Mouse (Mus musculus) intestine, embryonic 14.5 days (tissue): ENCODE results near the gene Ubxn6. TPM values are rescaled to one million over a fixed set of nuclear protein-coding genes. Genes with fewer than 3 reads are reported as not detected.

Experiments used
- ATAC-seq: fragments of 200-750 bp; cut with Nextera tagmentation; replicated peaks from 2 replicates; pipeline ENCODE4 v1.8.0; 2017; ENCODE audit warnings: low read depth, moderate number of reproducible peaks, moderate TSS enrichment, moderate library complexity; ENCODE audit not compliant: low FRiP score, low TSS enrichment
- DNase-seq: peaks from one replicate; pipeline ENCODE4 v3.0.0-alpha.2; 2018; ENCODE audit warnings: low spot score
- H3K27ac ChIP-seq: fragments of 300-500 bp; sonication (generic); 2 replicates; pipeline ENCODE4 v1.5.1; 2014; ENCODE audit warnings: low read depth, mild to moderate bottlenecking, control low read depth
- H3K27me3 ChIP-seq: fragments of 300-500 bp; sonication (generic); replicated peaks from 2 replicates; pipeline ENCODE4 v1.6.1; 2014; ENCODE audit warnings: low read length, control low read depth; ENCODE audit not compliant: control insufficient read depth, insufficient read depth
- H3K36me3 ChIP-seq: fragments of 300-500 bp; sonication (generic); 2 replicates; pipeline ENCODE4 v1.6.1; 2014; ENCODE audit warnings: low read length, control low read depth; ENCODE audit not compliant: control insufficient read depth, insufficient read depth
- H3K4me1 ChIP-seq: fragments of 300-500 bp; sonication (generic); replicated peaks from 2 replicates; pipeline ENCODE4 v1.6.1; 2014; ENCODE audit warnings: low read length, control low read depth, mixed read lengths; ENCODE audit not compliant: control insufficient read depth, insufficient read depth
- H3K4me2 ChIP-seq: fragments of 300-500 bp; sonication (generic); 2 replicates; pipeline ENCODE4 v1.6.1; 2014; ENCODE audit warnings: low read length
- H3K4me3 ChIP-seq: fragments of 300-500 bp; sonication (generic); 2 replicates; pipeline ENCODE4 v1.5.1; 2014; ENCODE audit warnings: low read depth, low read length, control low read depth, mixed read lengths
- H3K9ac ChIP-seq: fragments of 300-500 bp; sonication (generic); 2 replicates; pipeline ENCODE4 v1.6.1; 2014; ENCODE audit warnings: mild to moderate bottlenecking, low read length
- H3K9me3 ChIP-seq: fragments of 300-500 bp; sonication (generic); 2 replicates; pipeline ENCODE4 v1.6.1; 2016; ENCODE audit warnings: low read length, control low read depth; ENCODE audit not compliant: control insufficient read depth
- WGBS: fragments of 180-500 bp; shearing (Covaris S2); extraction: QIAGEN DNeasy Blood & Tissue Kit; methylation state at CpG from one replicate; pipeline ENCODE4 v1.1.7; 2014; 5-methylcytosine and 5-hydroxymethylcytosine counted together
- polyA plus RNA-seq: library from polyadenylated mRNA; unstranded; fragments of >200 nt; fragmentation: Nextera tagmentation; extraction: Ambion mirVana; gene quantifications from 2 replicates; pipeline ENCODE4 v1.2.1, GENCODE M21; 2014

Gene Ubxn6
- polyA plus RNA-seq, 1 experiment from 2014 or later, result 32.3 TPM

DNA sequence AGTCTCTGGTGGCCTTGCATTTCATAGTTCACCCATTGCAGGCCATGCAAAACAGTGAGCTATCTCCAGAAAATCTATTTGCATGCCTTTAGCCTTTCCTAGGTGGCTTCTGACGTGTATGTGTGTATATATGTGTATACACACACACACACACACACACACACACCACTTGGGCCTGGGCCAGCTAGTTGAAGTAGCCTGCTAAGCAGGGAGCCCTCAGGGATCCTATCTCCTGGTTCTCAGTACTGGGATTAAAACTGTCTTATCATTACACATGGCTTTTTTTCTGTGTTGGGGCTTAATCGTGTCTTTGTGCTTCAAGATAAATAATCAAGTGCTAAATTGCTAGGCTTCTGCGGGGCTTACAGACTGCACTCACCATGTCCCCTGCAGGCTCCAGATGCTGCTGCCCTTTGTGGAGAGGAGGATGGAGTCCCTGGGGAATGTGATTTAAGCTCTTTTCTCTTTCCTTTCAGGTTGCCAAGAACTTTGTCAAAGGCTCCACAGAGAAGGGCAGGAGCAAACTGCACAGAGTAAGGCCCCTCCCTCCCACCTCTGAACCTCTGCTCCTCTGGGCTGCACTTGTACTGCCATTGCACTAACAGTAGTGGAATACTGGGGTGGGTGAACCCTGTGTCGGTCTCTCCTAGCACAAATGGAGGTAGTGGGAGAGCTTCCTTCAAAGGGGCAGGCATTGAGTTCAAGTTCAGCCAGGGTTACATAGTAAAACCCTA, 18.7 kb downstream of the Ubxn6 start:
- Histone ChIP-seq H3K27me3 (no peaks in the 10 kb centered on the region), H3K9me3 (no peaks in the 10 kb centered on the region), H3K9ac (no peak overlapping the region), H3K4me1 (no peaks in the 10 kb centered on the region), H3K4me3 (no peak overlapping the region), H3K36me3 (peaks cover 78% of the 10 kb centered on the region), H3K27ac (no peak overlapping the region), H3K4me2 (no peak overlapping the region)
- DNase-seq (no peak), ATAC-seq (no peak)
- 65% methylated on average over 4 of the region's 4 CpGs for WGBS

DNA sequence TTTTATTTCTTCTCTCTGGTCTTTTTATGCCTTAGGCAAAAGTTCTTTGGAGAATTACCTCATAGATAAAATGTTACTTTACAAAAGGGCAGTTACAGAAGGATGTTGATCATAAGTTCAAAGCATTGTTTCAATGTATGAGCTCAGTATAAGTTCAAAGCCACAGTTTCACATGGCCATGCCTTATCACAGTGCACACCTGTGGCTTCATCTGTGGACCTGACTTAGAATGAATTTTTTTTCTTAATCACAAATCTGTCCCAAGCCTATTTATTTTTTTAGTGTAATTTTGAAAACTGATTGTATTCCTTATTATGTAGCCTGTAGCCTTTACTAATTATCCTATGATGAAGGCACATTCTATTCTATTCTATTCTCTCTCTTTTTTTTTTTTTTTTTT, 19.9 kb downstream of the Ubxn6 start:
- Histone ChIP-seq H3K27me3 (no peaks in the 10 kb centered on the region), H3K36me3 (peaks cover 77% of the 10 kb centered on the region), H3K27ac (no peak overlapping the region), H3K4me1 (no peaks in the 10 kb centered on the region), H3K9ac (no peak overlapping the region), H3K9me3 (no peaks in the 10 kb centered on the region), H3K4me3 (no peak overlapping the region), H3K4me2 (no peak overlapping the region)
- DNase-seq (no peak), ATAC-seq (no peak)

DNA sequence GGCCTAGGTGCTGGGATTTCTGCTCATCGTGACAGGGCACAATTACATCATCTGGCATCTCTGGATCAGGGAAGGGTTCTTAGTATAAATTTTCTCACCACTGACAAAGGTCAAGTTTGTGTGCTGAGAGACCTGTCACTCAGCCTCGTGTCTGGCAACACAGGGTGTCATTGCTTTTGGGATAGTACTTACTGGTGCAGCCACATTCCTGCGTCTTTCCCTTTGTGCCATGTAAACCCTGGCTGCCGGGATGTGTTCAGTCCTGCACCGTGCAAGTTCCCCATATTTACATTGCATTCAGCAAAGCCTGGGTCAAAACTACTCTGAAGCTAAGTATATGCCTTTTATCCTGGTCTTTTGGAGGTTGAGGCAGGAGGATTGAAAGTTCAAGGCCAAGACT, 23.5 kb downstream of the Ubxn6 start:
- WGBS, result 76% methylated on average over 5 of the region's 5 CpGs
- DNase-seq (no peak), ATAC-seq (no peak)
- H3K9ac ChIP-seq, result no peak overlapping the region
- no peaks in the 10 kb centered on the region for H3K4me1 ChIP-seq
- H3K27ac ChIP-seq, result no peak overlapping the region
- no peak overlapping the region for H3K4me3 ChIP-seq
- H3K4me2 ChIP-seq, result no peak overlapping the region
- H3K36me3 ChIP-seq, result peaks cover 76% of the 10 kb centered on the region
- H3K27me3 ChIP-seq, result no peaks in the 10 kb centered on the region
- no peaks in the 10 kb centered on the region for H3K9me3 ChIP-seq

DNA sequence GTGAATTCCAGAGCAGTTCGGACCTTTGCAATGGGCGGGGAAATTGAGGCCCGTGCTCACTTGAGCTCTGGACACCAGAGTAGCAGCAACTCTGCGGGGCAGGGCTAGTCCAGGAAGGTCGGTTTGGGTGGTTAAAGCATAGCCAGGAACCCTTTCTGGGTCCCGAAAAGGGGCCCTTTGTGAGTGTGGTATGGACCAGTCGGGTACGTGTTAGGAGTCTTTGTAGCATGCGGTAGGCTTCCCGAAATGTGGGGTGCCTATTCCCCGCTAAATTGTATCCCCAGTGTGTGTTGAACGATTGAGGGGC, 34.0 kb downstream of the Ubxn6 start:
- Histone ChIP-seq H3K4me1 (peaks cover 17% of the 10 kb centered on the region), H3K4me2 (peak overlapping the region; percentile 69), H3K4me3 (peak overlapping the region; percentile 61), H3K27me3 (no peaks in the 10 kb centered on the region), H3K9ac (peak overlapping the region; percentile 74), H3K9me3 (no peaks in the 10 kb centered on the region), H3K27ac (peak overlapping the region; percentile 73), H3K36me3 (peaks cover 30% of the 10 kb centered on the region)
- DNase-seq (peak; percentile 66), ATAC-seq (no peak)
- 1% methylated on average over 12 of the region's 12 CpGs for WGBS

DNA sequence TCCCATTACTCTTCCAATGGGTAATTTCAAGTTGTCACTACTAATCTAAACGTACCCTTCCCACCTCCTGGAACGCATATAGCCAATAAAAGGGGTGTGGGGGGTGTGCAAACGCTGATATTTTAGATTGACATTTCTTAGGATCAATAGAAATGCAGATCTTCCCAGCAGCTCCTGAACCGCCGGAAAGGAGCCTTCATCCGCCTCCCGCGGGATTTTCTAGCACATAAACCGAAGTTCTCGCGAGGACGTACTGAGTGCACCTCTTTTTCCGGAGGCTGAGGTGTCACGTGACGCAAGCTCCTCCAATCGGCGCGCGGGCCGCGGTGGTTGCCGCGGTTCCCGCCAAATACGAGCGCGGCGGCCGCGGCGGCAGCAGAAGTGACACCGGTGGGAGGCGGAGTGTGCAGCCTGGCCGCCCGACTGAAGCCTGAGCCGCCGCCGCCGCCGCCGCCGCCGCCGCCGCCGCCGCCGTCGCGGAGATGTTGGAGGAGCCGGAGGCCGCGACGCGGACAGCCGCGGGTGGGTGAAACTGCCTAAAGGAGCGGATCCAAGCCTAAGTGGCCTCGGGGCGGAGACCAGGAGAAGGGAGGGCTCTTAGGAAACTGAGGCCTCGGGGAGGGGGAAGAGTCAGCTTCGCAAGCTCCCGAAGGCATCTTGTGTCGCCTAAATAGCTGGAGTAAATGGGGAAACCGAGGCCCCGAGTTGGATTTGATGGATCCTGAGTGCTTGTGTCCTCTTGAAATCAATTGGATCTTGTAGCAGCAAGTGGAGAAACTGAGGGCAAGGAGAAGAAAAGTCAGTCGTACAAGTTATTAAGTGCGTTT, 34.6 kb downstream of the Ubxn6 start, which contains the start of gene Chaf1a:
Gene Chaf1a (plus strand): TSS at position 410 of the 827 bp plus-strand sequence.
- peak within 1 kb of the TSS; percentile 69 for H3K4me2 ChIP-seq
- peak; percentile 88 for ATAC-seq
- H3K9me3 ChIP-seq, result no peaks in the 10 kb centered on the region

DNA sequence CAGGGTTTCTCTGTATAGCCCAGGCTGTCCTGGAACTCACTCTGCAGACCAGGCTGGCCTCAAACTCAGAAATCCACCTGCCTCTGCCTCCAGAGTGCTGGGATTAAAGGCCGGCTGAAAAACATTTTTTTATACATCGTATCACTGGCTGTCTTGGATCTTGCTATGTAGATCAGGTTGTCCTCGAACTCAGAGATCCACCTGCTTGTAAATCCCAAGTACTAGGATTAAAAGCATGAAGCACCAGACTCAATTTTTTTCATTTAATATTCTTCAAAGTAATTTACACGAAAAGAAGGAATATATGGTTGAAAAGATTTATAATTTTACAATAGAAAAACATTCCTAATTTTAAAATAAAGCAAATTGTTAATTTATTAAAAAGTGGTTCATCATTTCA, 35.5 kb downstream of the Ubxn6 start:
- no peak for DNase-seq
- no peak for ATAC-seq
- peak overlapping the region; percentile 69 for H3K4me2 ChIP-seq
- H3K9ac ChIP-seq, result peak overlapping the region; percentile 15; the same call in 1 of the 2 replicates
- no peaks in the 10 kb centered on the region for H3K9me3 ChIP-seq
- no peaks in the 10 kb centered on the region for H3K27me3 ChIP-seq
- H3K27ac ChIP-seq, result no peak overlapping the region
- H3K36me3 ChIP-seq, result peaks cover 20% of the 10 kb centered on the region
- H3K4me3 ChIP-seq, result peak overlapping the region; percentile 61; the same call in 1 of the 2 replicates
- H3K4me1 ChIP-seq, result peaks cover 29% of the 10 kb centered on the region
- 77% methylated on average over 4 of the region's 4 CpGs for WGBS

More for the DNA sequence above, 34.6 kb downstream of the Ubxn6 start, which contains the start of gene Chaf1a:
- peaks cover 24% of the 10 kb centered on the region for H3K36me3 ChIP-seq
- no peaks in the 10 kb centered on the region for H3K27me3 ChIP-seq
- H3K4me1 ChIP-seq, result peaks cover 22% of the 10 kb centered on the region
- WGBS, result under 1% methylated on average over 68 of the region's 68 CpGs
- H3K27ac ChIP-seq, result peak within 1 kb of the TSS; percentile 73
- H3K9ac ChIP-seq, result peak within 1 kb of the TSS; percentile 74
- DNase-seq, result peak; percentile 91
- peak within 1 kb of the TSS; percentile 61 for H3K4me3 ChIP-seq

DNA sequence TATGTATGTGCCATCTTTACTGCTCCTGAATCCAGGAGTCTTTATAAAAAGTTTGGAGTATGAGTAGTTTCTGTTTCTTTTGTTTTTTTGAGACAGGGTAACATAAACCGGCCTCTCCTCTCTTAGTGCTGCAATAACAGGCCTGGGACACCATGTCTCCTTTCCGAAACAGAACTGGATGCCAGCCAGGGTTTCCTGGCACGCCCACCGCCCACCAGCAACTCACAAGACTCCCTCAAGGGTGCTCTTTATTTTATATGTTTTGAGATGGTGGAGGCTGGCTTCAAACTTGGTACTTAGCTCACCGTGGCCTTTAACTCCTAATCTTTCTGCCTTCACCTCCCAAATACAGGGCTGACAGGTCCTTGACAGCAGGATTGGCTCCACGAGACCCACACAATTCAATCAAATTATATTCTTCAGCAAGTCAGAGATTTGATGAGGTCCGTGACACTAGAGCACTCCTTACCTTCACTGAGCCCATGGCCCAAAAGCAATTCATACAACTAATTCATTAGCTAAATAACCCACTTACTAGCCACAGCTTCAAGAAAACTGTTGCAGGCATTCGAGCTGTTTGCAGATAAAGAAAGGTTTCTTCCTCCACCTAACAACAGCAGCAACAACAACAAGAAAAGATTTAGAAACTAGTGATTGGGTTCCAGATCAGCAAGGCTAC, 36.1 kb downstream of the Ubxn6 start:
- no peaks in the 10 kb centered on the region for H3K27me3 ChIP-seq
- 83% methylated on average over 8 of the region's 8 CpGs for WGBS
- no peak overlapping the region for H3K4me2 ChIP-seq
- peaks cover 17% of the 10 kb centered on the region; the same call in 1 of the 2 replicates for H3K36me3 ChIP-seq
- no peak overlapping the region for H3K27ac ChIP-seq
- H3K9ac ChIP-seq, result no peak overlapping the region
- peaks cover 29% of the 10 kb centered on the region for H3K4me1 ChIP-seq
- ATAC-seq, result no peak
- no peak overlapping the region for H3K4me3 ChIP-seq
- DNase-seq, result no peak
- no peaks in the 10 kb centered on the region for H3K9me3 ChIP-seq

DNA sequence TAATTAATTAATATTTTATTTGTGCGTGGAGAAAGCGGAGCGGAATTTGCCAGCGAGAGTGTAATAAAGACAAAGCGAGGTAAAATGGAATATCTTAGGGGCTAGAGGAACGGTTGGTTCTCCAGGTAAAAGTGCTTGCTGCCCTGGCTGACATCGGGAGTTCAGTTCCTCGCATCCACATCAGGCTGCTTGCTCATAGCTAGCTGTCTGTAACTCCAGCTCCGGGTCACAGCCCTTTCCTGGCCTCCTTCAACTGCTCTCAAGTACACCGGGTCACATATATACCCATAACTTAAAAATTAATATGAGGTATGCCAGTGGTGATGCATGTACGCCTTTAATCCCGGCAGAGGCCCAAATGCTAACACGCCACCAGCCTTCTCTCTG, 37.9 kb downstream of the Ubxn6 start:
- no peak for DNase-seq
- H3K9me3 ChIP-seq, result no peaks in the 10 kb centered on the region
- ATAC-seq, result no peak
- peaks cover 12% of the 10 kb centered on the region; the same call in 1 of the 2 replicates for H3K36me3 ChIP-seq
- peak overlapping the region; percentile 49 for H3K4me2 ChIP-seq
- no peaks in the 10 kb centered on the region for H3K27me3 ChIP-seq
- 38% methylated on average over 13 of the region's 13 CpGs for WGBS
- peak overlapping the region; percentile 25; the same call in 1 of the 2 replicates for H3K4me3 ChIP-seq
- peaks cover 38% of the 10 kb centered on the region for H3K4me1 ChIP-seq
- H3K27ac ChIP-seq, result no peak overlapping the region
- peak overlapping the region; percentile 40 for H3K9ac ChIP-seq
